Mouse (Mus musculus) intestine, embryonic 16.5 days (tissue): ENCODE measurements around the gene Creg1. TPM values are rescaled to one million over a fixed set of nuclear protein-coding genes. Genes with fewer than 3 reads are reported as not detected.
A peak's percentile ranks its signal among the peaks of the same experiment; 100 is the strongest.
"Not testable (repeated sequence)": the region's sequence is repeated elsewhere in the genome, so short reads cannot be mapped to it uniquely, and the experiment has no call there.

Experiments used
- ATAC-seq: fragments of 200-750 bp; cut with Nextera tagmentation; 2 replicates; pipeline ENCODE4 v1.8.0; 2017; ENCODE audit warnings: moderate TSS enrichment, moderate library complexity
- H3K27ac ChIP-seq: fragments of 300-500 bp; sonication (generic); 2 replicates; pipeline ENCODE4 v1.5.1; 2014; ENCODE audit warnings: mild to moderate bottlenecking, low read length
- H3K27me3 ChIP-seq: fragments of 300-500 bp; sonication (generic); replicated peaks from 2 replicates; pipeline ENCODE4 v1.6.1; 2014; ENCODE audit warnings: low read length, control low read depth, mixed read lengths; ENCODE audit not compliant: control insufficient read depth, insufficient read depth
- H3K36me3 ChIP-seq: fragments of 300-500 bp; sonication (generic); 2 replicates; pipeline ENCODE4 v1.6.1; 2014; ENCODE audit warnings: low read length, control low read depth; ENCODE audit not compliant: control insufficient read depth, insufficient read depth
- H3K4me1 ChIP-seq: fragments of 300-500 bp; sonication (generic); 2 replicates; pipeline ENCODE4 v1.6.1; 2014; ENCODE audit warnings: low read length, control low read depth, mixed read lengths; ENCODE audit not compliant: control insufficient read depth, insufficient read depth
- H3K4me2 ChIP-seq: fragments of 300-500 bp; sonication (generic); 2 replicates; pipeline ENCODE4 v1.6.1; 2014; ENCODE audit warnings: low read depth, low read length, control low read depth
- H3K4me3 ChIP-seq: fragments of 300-500 bp; sonication (generic); 2 replicates; pipeline ENCODE4 v1.5.1; 2014; ENCODE audit warnings: mild to moderate bottlenecking, low read length
- H3K9ac ChIP-seq: fragments of 300-500 bp; sonication (generic); 2 replicates; pipeline ENCODE4 v1.6.1; 2014; ENCODE audit warnings: low read depth, low read length
- H3K9me3 ChIP-seq: fragments of 300-500 bp; sonication (generic); 2 replicates; pipeline ENCODE4 v1.6.1; 2016; ENCODE audit warnings: low read length, control low read depth; ENCODE audit not compliant: control insufficient read depth
- WGBS: fragments of 180-500 bp; shearing (Covaris S2); extraction: QIAGEN DNeasy Blood & Tissue Kit; methylation state at CpG from one replicate; pipeline ENCODE4 v1.1.7; 2014; 5-methylcytosine and 5-hydroxymethylcytosine counted together
- polyA plus RNA-seq: library from polyadenylated mRNA; unstranded; fragments of >200 nt; fragmentation: Nextera tagmentation; extraction: Ambion mirVana; gene quantifications from 2 replicates; pipeline ENCODE4 v1.2.1, GENCODE M21; 2015

The Creg1 gene
- polyA plus RNA-seq, 1 experiment from 2014 or later, result 122 TPM

- Histone ChIP-seq H3K4me1 (no peaks in the 10 kb centered on the region), H3K4me2 (no peak overlapping the region), H3K9me3 (no peaks in the 10 kb centered on the region), H3K27me3 (no peaks in the 10 kb centered on the region), H3K9ac (no peak overlapping the region), H3K4me3 (no peak overlapping the region), H3K36me3 (no peaks in the 10 kb centered on the region), H3K27ac (no peak overlapping the region)
- ATAC-seq, result no peak
- WGBS, result 81% methylated on average over 8 of the region's 8 CpGs
These were observed 21.6 kb upstream of the Creg1 start for GRCm38 (mm10) chr1:165741989-165742388.

GRCm38 (mm10) chr1:165748053-165748452, 15.5 kb upstream of the Creg1 start:
- H3K27ac ChIP-seq, result no peak overlapping the region
- no peak overlapping the region for H3K4me3 ChIP-seq
- 24% methylated on average over 11 of the region's 11 CpGs for WGBS
- no peak overlapping the region for H3K9ac ChIP-seq
- H3K27me3 ChIP-seq, result no peaks in the 10 kb centered on the region
- ATAC-seq, result peak; percentile 81
- 0 out of 2 replicates have a peak overlapping the region, but pooled peaks have one; percentile 2 for H3K4me2 ChIP-seq
- no peaks in the 10 kb centered on the region for H3K9me3 ChIP-seq
- H3K4me1 ChIP-seq, result no peaks in the 10 kb centered on the region
- H3K36me3 ChIP-seq, result no peaks in the 10 kb centered on the region

- no peak for ATAC-seq
These were observed 12.4 kb upstream of the Creg1 start for GRCm38 (mm10) chr1:165751142-165751541.

DNA sequence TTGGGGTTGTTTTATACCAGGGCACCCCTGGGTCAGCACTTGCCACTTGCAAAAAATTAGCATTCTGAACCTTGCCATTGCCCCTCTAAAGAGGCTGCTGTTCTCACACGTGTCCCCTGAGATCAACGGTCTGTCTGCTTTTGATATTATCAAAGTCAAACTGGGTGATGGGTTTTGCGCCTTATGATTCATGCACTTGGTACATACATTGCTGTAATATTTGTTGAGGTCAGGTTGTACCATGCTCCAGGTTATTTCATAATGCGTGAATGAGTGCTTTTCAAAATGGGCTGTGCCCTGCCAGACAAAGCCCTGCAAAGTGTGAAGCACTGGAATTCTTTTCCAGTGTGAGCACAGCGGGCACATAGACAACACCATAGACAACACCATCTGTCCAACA, 11.7 kb upstream of the Creg1 start:
- ATAC-seq, result no peak
- H3K36me3 ChIP-seq, result no peaks in the 10 kb centered on the region
- H3K27me3 ChIP-seq, result no peaks in the 10 kb centered on the region
- no peak overlapping the region for H3K9ac ChIP-seq
- no peak overlapping the region for H3K4me2 ChIP-seq
- H3K9me3 ChIP-seq, result no peaks in the 10 kb centered on the region
- WGBS, result 75% methylated on average over 5 of the region's 5 CpGs
- no peaks in the 10 kb centered on the region for H3K4me1 ChIP-seq
- no peak overlapping the region for H3K27ac ChIP-seq
- no peak overlapping the region for H3K4me3 ChIP-seq

More at GRCm38 (mm10) chr1:165751142-165751541, 12.4 kb upstream of the Creg1 start:
- no peak overlapping the region for H3K9ac ChIP-seq
- H3K36me3 ChIP-seq, result no peaks in the 10 kb centered on the region
- no peaks in the 10 kb centered on the region for H3K4me1 ChIP-seq
- H3K27me3 ChIP-seq, result no peaks in the 10 kb centered on the region
- H3K4me3 ChIP-seq, result no peak overlapping the region
- H3K4me2 ChIP-seq, result no peak overlapping the region
- no peak overlapping the region for H3K27ac ChIP-seq
- H3K9me3 ChIP-seq, result no peaks in the 10 kb centered on the region

- WGBS, result 82% methylated on average over 6 of the region's 6 CpGs
- no peaks in the 10 kb centered on the region for H3K9me3 ChIP-seq
- no peak overlapping the region for H3K4me2 ChIP-seq
- no peaks in the 10 kb centered on the region for H3K36me3 ChIP-seq
- H3K4me1 ChIP-seq, result no peaks in the 10 kb centered on the region
- ATAC-seq, result no peak
- no peak overlapping the region for H3K9ac ChIP-seq
- H3K27me3 ChIP-seq, result no peaks in the 10 kb centered on the region
- no peak overlapping the region for H3K27ac ChIP-seq
- H3K4me3 ChIP-seq, result no peak overlapping the region
These were observed 9.3 kb upstream of the Creg1 start for GRCm38 (mm10) chr1:165754205-165754604.

GRCm38 (mm10) chr1:165755194-165755593, 8.4 kb upstream of the Creg1 start:
- Histone ChIP-seq H3K9me3 (no peaks in the 10 kb centered on the region), H3K4me1 (no peaks in the 10 kb centered on the region), H3K27me3 (no peaks in the 10 kb centered on the region), H3K27ac (no peak overlapping the region), H3K36me3 (no peaks in the 10 kb centered on the region), H3K4me3 (no peak overlapping the region), H3K4me2 (no peak overlapping the region), H3K9ac (no peak overlapping the region)
- WGBS, result 39% methylated on average over 4 of the region's 4 CpGs
- no peak for ATAC-seq

GRCm38 (mm10) chr1:165761522-165762305, 1.8 kb upstream of the Creg1 start:
- no peak overlapping the region for H3K9ac ChIP-seq
- H3K4me1 ChIP-seq, result peaks cover 14% of the 10 kb centered on the region
- no peak overlapping the region for H3K4me2 ChIP-seq
- 81% methylated on average over 3 of the region's 3 CpGs for WGBS
- no peaks in the 10 kb centered on the region for H3K27me3 ChIP-seq
- H3K4me3 ChIP-seq, result no peak overlapping the region
- H3K9me3 ChIP-seq, result no peaks in the 10 kb centered on the region
- no peak for ATAC-seq
- no peaks in the 10 kb centered on the region for H3K36me3 ChIP-seq
- no peak overlapping the region for H3K27ac ChIP-seq

DNA sequence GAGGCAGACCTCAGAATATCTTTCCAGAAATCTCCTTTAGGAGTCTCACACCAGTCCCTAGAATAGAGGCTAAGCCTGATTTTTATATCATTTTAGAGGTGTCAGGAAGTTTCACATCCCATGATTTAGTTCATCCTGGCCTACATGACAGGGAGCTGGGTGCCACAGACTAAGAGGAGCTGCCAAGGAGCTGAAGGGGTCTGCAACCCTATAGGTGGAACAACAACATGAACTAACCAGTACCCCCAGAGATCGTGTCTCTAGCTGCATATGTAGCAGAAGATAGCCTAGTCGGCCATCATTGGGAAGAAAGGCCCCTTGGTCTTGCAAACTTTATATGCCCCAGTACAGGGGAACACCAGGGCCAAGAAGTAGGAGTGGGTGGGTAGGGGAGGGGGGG, 1.0 kb upstream of the Creg1 start:
- 67% methylated on average over 2 of the region's 2 CpGs for WGBS
- not testable (repeated sequence) for H3K27ac ChIP-seq, H3K4me2 ChIP-seq, H3K9me3 ChIP-seq, H3K9ac ChIP-seq, H3K4me3 ChIP-seq, H3K27me3 ChIP-seq, H3K36me3 ChIP-seq, ATAC-seq
- H3K4me1 ChIP-seq, result peaks cover 14% of the 10 kb centered on the region

- Histone ChIP-seq H3K9ac (peak overlapping the region; percentile 37; the same call in 1 of the 2 replicates), H3K4me1 (peaks cover 14% of the 10 kb centered on the region), H3K9me3 (no peaks in the 10 kb centered on the region), H3K27me3 (no peaks in the 10 kb centered on the region), H3K4me2 (peak overlapping the region; percentile 81), H3K27ac (no peak overlapping the region; the same call in 1 of the 2 replicates), H3K4me3 (peak overlapping the region; percentile 88), H3K36me3 (no peaks in the 10 kb centered on the region)
- 19% methylated on average over 14 of the region's 14 CpGs for WGBS
- ATAC-seq, result peak; percentile 42
These were observed 472 bp upstream of the Creg1 start for GRCm38 (mm10) chr1:165762914-165763634.
